Mouse (Mus musculus) heart, postnatal 0 days (tissue): ENCODE data around the gene E2f8. TPM values are rescaled to one million over a fixed set of nuclear protein-coding genes. Genes with fewer than 3 reads are reported as not detected.
A peak's percentile ranks its signal among the peaks of the same experiment; 100 is the strongest.

Experiments used
- ATAC-seq: fragments of 200-750 bp; cut with Nextera tagmentation; 2 replicates; pipeline ENCODE4 v1.8.0; 2017; ENCODE audit warnings: low read depth, moderate number of reproducible peaks, moderate library complexity; ENCODE audit not compliant: insufficient read depth
- DNase-seq: peaks from one replicate; pipeline ENCODE4 v3.0.0-alpha.2; 2016; ENCODE audit warnings: low spot score
- H3K27ac ChIP-seq: fragments of 300-500 bp; sonication (generic); 2 replicates; pipeline ENCODE4 v1.5.1; 2014; ENCODE audit warnings: low read depth, mild to moderate bottlenecking
- H3K27me3 ChIP-seq: fragments of 300-500 bp; sonication (generic); 2 replicates; pipeline ENCODE4 v1.6.1; 2014; ENCODE audit warnings: low read length, mixed read lengths; ENCODE audit not compliant: control insufficient read depth, insufficient read depth
- H3K36me3 ChIP-seq: fragments of 300-500 bp; sonication (generic); replicated peaks from 2 replicates; pipeline ENCODE4 v1.6.1; 2014; ENCODE audit warnings: low read length, mixed read lengths; ENCODE audit not compliant: control insufficient read depth, insufficient read depth
- H3K4me1 ChIP-seq: fragments of 300-500 bp; sonication (generic); 2 replicates; pipeline ENCODE4 v1.6.1; 2014; ENCODE audit warnings: antibody characterized with exemption; ENCODE audit not compliant: control insufficient read depth, insufficient read depth
- H3K4me2 ChIP-seq: fragments of 300-500 bp; sonication (generic); 2 replicates; pipeline ENCODE4 v1.6.1; 2014; ENCODE audit warnings: low read depth, mild to moderate bottlenecking, low read length, moderate library complexity
- H3K4me3 ChIP-seq: fragments of 300-500 bp; sonication (generic); 2 replicates; pipeline ENCODE4 v1.5.1; 2014; ENCODE audit warnings: low read depth, low read length
- H3K9ac ChIP-seq: fragments of 300-500 bp; sonication (generic); replicated peaks from 2 replicates; pipeline ENCODE4 v1.6.1; 2014; ENCODE audit warnings: low read depth, low read length, mixed read lengths
- H3K9me3 ChIP-seq: fragments of 300-500 bp; sonication (generic); replicated peaks from 2 replicates; pipeline ENCODE4 v1.6.1; 2016; ENCODE audit warnings: low read length; ENCODE audit not compliant: control insufficient read depth
- CTCF ChIP-seq: IDR thresholded peaks from 2 replicates; pipeline ENCODE4 v1.5.1; 2016; ENCODE audit warnings: antibody characterized with exemption, control low read depth, low read depth
- EP300 ChIP-seq: IDR thresholded peaks from 2 replicates; pipeline ENCODE4 v1.6.1; 2016; ENCODE audit warnings: antibody characterized with exemption, low read depth
- WGBS: fragments of 180-500 bp; shearing (Covaris S2); extraction: QIAGEN DNeasy Blood & Tissue Kit; methylation state at CpG from one replicate; pipeline ENCODE4 v1.1.7; 2014; 5-methylcytosine and 5-hydroxymethylcytosine counted together
- polyA plus RNA-seq: library from polyadenylated mRNA; unstranded; fragments of >200 nt; fragmentation: Nextera tagmentation; extraction: Ambion mirVana; gene quantifications from 2 replicates; pipeline ENCODE4 v1.2.1, GENCODE M21; 2015
- total RNA-seq: library from RNA; depleted of rRNA; stranded (reverse); fragments of >200 nt; gene quantifications from 2 replicates; pipeline ENCODE4 v1.2.3, GENCODE M21; 2014; ENCODE audit warnings: low replicate concordance

The E2f8 gene
- total and polyA plus RNA-seq, 2 experiments from 2014 or later: 3.0 to 5.9 TPM

GRCm38 (mm10) chr7:48908521-48909341, 27.3 kb upstream of the E2f8 start, which contains the start of gene Nav2:
TSS of gene Nav2 (plus strand) at chr7:48908716.
- H3K4me3 ChIP-seq: no peak within 1 kb of the TSS
- no peaks in the 10 kb centered on the region for H3K27me3 ChIP-seq
- H3K9me3 ChIP-seq: no peaks in the 10 kb centered on the region
- H3K4me2 ChIP-seq: no peak within 1 kb of the TSS
- no peaks in the 10 kb centered on the region for H3K36me3 ChIP-seq
- DNase-seq (no peak), ATAC-seq (no peak)
- 51% methylated on average over 8 of the region's 8 CpGs for WGBS
- 0 out of 2 replicates have a peak within 1 kb of the TSS, but pooled peaks have one; percentile 1 for H3K27ac ChIP-seq
- peaks cover 4% of the 10 kb centered on the region; the same call in 1 of the 2 replicates for H3K4me1 ChIP-seq
- TF ChIP-seq EP300 (no peak), CTCF (no peak)
- no peak within 1 kb of the TSS for H3K9ac ChIP-seq

GRCm38 (mm10) chr7:48902454-48902853, 21.1 kb upstream of the E2f8 start:
- Histone ChIP-seq H3K27ac (no peak overlapping the region), H3K4me1 (peaks cover 20% of the 10 kb centered on the region), H3K36me3 (no peaks in the 10 kb centered on the region), H3K4me2 (no peak overlapping the region), H3K27me3 (no peaks in the 10 kb centered on the region), H3K9me3 (no peaks in the 10 kb centered on the region), H3K9ac (no peak overlapping the region), H3K4me3 (no peak overlapping the region)
- no peak for TF ChIP-seq CTCF
- TF ChIP-seq EP300: no peak
- ATAC-seq (no peak), DNase-seq (no peak)
- WGBS: 48% methylated on average over 2 of the region's 2 CpGs

GRCm38 (mm10) chr7:48900408-48901167, 19.2 kb upstream of the E2f8 start:
- H3K4me3 ChIP-seq: no peak overlapping the region
- H3K9ac ChIP-seq: no peak overlapping the region
- ATAC-seq: no peak
- H3K9me3 ChIP-seq: no peaks in the 10 kb centered on the region
- WGBS: 74% methylated on average over 8 of the region's 8 CpGs
- H3K27ac ChIP-seq: no peak overlapping the region
- H3K4me1 ChIP-seq: peaks cover 31% of the 10 kb centered on the region
- H3K36me3 ChIP-seq: no peaks in the 10 kb centered on the region
- no peak overlapping the region for H3K4me2 ChIP-seq
- DNase-seq: no peak
- H3K27me3 ChIP-seq: no peaks in the 10 kb centered on the region
- TF ChIP-seq EP300 (no peak), CTCF (no peak)

- Histone ChIP-seq H3K27me3 (no peaks in the 10 kb centered on the region), H3K27ac (no peak overlapping the region), H3K4me3 (no peak overlapping the region), H3K36me3 (no peaks in the 10 kb centered on the region), H3K9me3 (no peaks in the 10 kb centered on the region), H3K4me2 (no peak overlapping the region), H3K4me1 (peaks cover 43% of the 10 kb centered on the region), H3K9ac (no peak overlapping the region)
- WGBS: 67% methylated on average over 9 of the region's 9 CpGs
- TF ChIP-seq CTCF (no peak), EP300 (no peak)
- DNase-seq (no peak), ATAC-seq (no peak)
Observed at GRCm38 (mm10) chr7:48898416-48898815, 17.0 kb upstream of the E2f8 start.

- H3K4me3 ChIP-seq: no peak overlapping the region
- H3K9me3 ChIP-seq: no peaks in the 10 kb centered on the region
- H3K27ac ChIP-seq: no peak overlapping the region
- H3K27me3 ChIP-seq: no peaks in the 10 kb centered on the region
- no peak overlapping the region for H3K9ac ChIP-seq
- WGBS: 79% methylated on average over 24 of the region's 24 CpGs
- H3K4me2 ChIP-seq: no peak overlapping the region
- DNase-seq (no peak), ATAC-seq (no peak)
- H3K36me3 ChIP-seq: no peaks in the 10 kb centered on the region
- H3K4me1 ChIP-seq: peaks cover 41% of the 10 kb centered on the region
- no peak for TF ChIP-seq EP300
- no peak for TF ChIP-seq CTCF
Observed at GRCm38 (mm10) chr7:48897539-48898163, 16.3 kb upstream of the E2f8 start.
